Mouse (Mus musculus) CH12.LX (cell line): ENCODE measurements around the gene Cdc34. TPM values are rescaled to one million over a fixed set of nuclear protein-coding genes. Genes with fewer than 3 reads are reported as not detected.

Experiments used
- DNase-seq: peaks from one replicate; pipeline ENCODE4 v3.0.0-alpha.2; 2013; ENCODE audit errors: extremely low read depth
- H3K27ac ChIP-seq: 2 replicates; pipeline ENCODE4 v1.5.1; 2012; ENCODE audit warnings: low read depth, mild to moderate bottlenecking, control low read depth, moderate library complexity; ENCODE audit not compliant: insufficient read depth
- H3K27me3 ChIP-seq: replicated peaks from 2 replicates; pipeline ENCODE3; 2012; ENCODE audit warnings: inconsistent platforms
- H3K36me3 ChIP-seq, 2 experiments: replicated peaks in 1 of 2; 2 replicates each; pipeline versions ENCODE3 to v1.6.1; 2012; ENCODE audit warnings: inconsistent platforms in 1 of 2, low read length in 1 of 2, mild to moderate bottlenecking in 1 of 2, mixed read lengths in 1 of 2, moderate library complexity in 1 of 2; ENCODE audit not compliant: control insufficient read depth in 1 of 2, insufficient read depth in 1 of 2
- H3K4me1 ChIP-seq, 2 experiments: 2 replicates each; pipeline ENCODE4 v1.6.1; 2012; ENCODE audit warnings: inconsistent platforms in 1 of 2, moderate library complexity in 1 of 2; ENCODE audit not compliant: insufficient read depth in 2 of 2, control insufficient read depth in 1 of 2
- H3K4me2 ChIP-seq: 2 replicates; pipeline ENCODE4 v1.6.1; 2012; ENCODE audit warnings: low read depth, mild to moderate bottlenecking, control low read depth; ENCODE audit not compliant: poor library complexity, insufficient read depth, severe bottlenecking
- H3K4me3 ChIP-seq, 3 experiments: fragments of 150-350 bp in 1 of 3; sonication (generic) in 1 of 3; replicated peaks in 1 of 3; 2 replicates each; pipeline versions ENCODE3 to v1.5.1; 2011 to 2012; ENCODE audit warnings: low read depth in 2 of 3, low read length in 2 of 3, mild to moderate bottlenecking in 2 of 3, moderate library complexity in 2 of 3, control low read depth in 1 of 3, improper control_type of control experiment in 1 of 3, inconsistent platforms in 1 of 3, mixed read lengths in 1 of 3; ENCODE audit not compliant: poor library complexity in 1 of 3
- H3K79me2 ChIP-seq: replicated peaks from 2 replicates; pipeline ENCODE4 v1.6.1; 2012; ENCODE audit warnings: mild to moderate bottlenecking, moderate library complexity; ENCODE audit not compliant: control insufficient read depth, poor library complexity, insufficient read depth, severe bottlenecking; ENCODE audit errors: extremely low read depth
- H3K9ac ChIP-seq: 2 replicates; pipeline ENCODE4 v1.6.1; 2012; ENCODE audit warnings: low read depth, mild to moderate bottlenecking, control low read depth, moderate library complexity; ENCODE audit not compliant: insufficient read depth
- H3K9me3 ChIP-seq: replicated peaks from 2 replicates; pipeline ENCODE3; 2012; ENCODE audit warnings: low read length, inconsistent platforms, mixed read lengths
- BHLHE40 ChIP-seq: IDR thresholded peaks from 2 replicates; pipeline ENCODE4 v1.6.1; 2011; ENCODE audit warnings: mild to moderate bottlenecking, low read depth, low read length, improper control_type of control experiment
- CTCF ChIP-seq, 2 experiments: IDR thresholded peaks in 1 of 2; conservative IDR thresholded peaks in 1 of 2; 2 replicates each; pipeline ENCODE4 v1.5.1; 2011 to 2012; ENCODE audit warnings: low read depth in 2 of 2, low read length in 2 of 2, improper control_type of control experiment in 1 of 2, inconsistent platforms in 1 of 2, mild to moderate bottlenecking in 1 of 2, moderate library complexity in 1 of 2
- E2F4 ChIP-seq: IDR thresholded peaks from 2 replicates; pipeline ENCODE4 v1.6.1; 2011; ENCODE audit warnings: low read depth, low read length, improper control_type of control experiment; ENCODE audit not compliant: insufficient replicate concordance
- HCFC1 ChIP-seq: IDR thresholded peaks from 2 replicates; pipeline ENCODE4 v1.6.1; 2012; ENCODE audit warnings: low read depth, mild to moderate bottlenecking, inconsistent platforms, low read length, improper control_type of control experiment
- JUND ChIP-seq: conservative IDR thresholded peaks from 2 replicates; pipeline ENCODE4 v1.6.1; 2011; ENCODE audit warnings: low read depth, low read length, improper control_type of control experiment
- MXI1 ChIP-seq: IDR thresholded peaks from 2 replicates; pipeline ENCODE4 v1.6.1; 2011; ENCODE audit warnings: mild to moderate bottlenecking, low read depth, low read length, improper control_type of control experiment
- PAX5 ChIP-seq: IDR thresholded peaks from 2 replicates; pipeline ENCODE4 v1.6.1; 2012; ENCODE audit warnings: low read length, inconsistent platforms, mixed read lengths
- RAD21 ChIP-seq: IDR thresholded peaks from 2 replicates; pipeline ENCODE4 v1.6.1; 2011; ENCODE audit warnings: low read depth, mild to moderate bottlenecking, low read length, improper control_type of control experiment, moderate library complexity
- RCOR1 ChIP-seq: conservative IDR thresholded peaks from 2 replicates; pipeline ENCODE4 v1.6.1; 2012; ENCODE audit warnings: low read depth, mild to moderate bottlenecking, inconsistent platforms, low read length, improper control_type of control experiment
- SMC3 ChIP-seq: IDR thresholded peaks from 2 replicates; pipeline ENCODE4 v1.6.1; 2011; ENCODE audit warnings: low read depth, low read length, improper control_type of control experiment
- TBP ChIP-seq: conservative IDR thresholded peaks from 2 replicates; pipeline ENCODE4 v1.6.1; 2011; ENCODE audit warnings: low read depth, low read length, improper control_type of control experiment
- UBTF ChIP-seq: IDR thresholded peaks from 2 replicates; pipeline ENCODE4 v1.6.1; 2012; ENCODE audit warnings: low read depth, mild to moderate bottlenecking, inconsistent platforms, low read length, improper control_type of control experiment, moderate library complexity
- USF2 ChIP-seq: conservative IDR thresholded peaks from 2 replicates; pipeline ENCODE4 v1.6.1; 2011; ENCODE audit warnings: low read depth, low read length, improper control_type of control experiment
- ZC3H11A ChIP-seq: IDR thresholded peaks from 2 replicates; pipeline ENCODE4 v1.6.1; 2012; ENCODE audit warnings: low read depth, mild to moderate bottlenecking, inconsistent platforms, low read length, improper control_type of control experiment
- ZMIZ1 ChIP-seq: IDR thresholded peaks from 2 replicates; pipeline ENCODE4 v1.6.1; 2012; ENCODE audit warnings: low read depth, mild to moderate bottlenecking, inconsistent platforms, low read length, improper control_type of control experiment
- dilution Hi-C: fragments of 300-500 bp; cut with MboI; formaldehyde crosslinking; loops from 2 replicates; pipeline ENCODE4 v1.14.3; 2020; ENCODE audit warnings: low sequenced_read_pairs; ENCODE audit not compliant: extremely low pct_unique_long_range_greater_than_20kb, extremely low pct_ligation_motif_present
- in situ Hi-C: fragments of 300-500 bp; cut with MboI; formaldehyde crosslinking; loops from 3 replicates; pipeline ENCODE4 v1.14.3; 2019; ENCODE audit warnings: low sequenced_read_pairs, low pct_ligation_motif_present, low pct_unique_long_range_greater_than_20kb, mixed read lengths
- polyA plus RNA-seq: library from polyadenylated mRNA; unstranded; fragments of >175 nt; gene quantifications from 2 replicates; pipeline ENCODE4 v1.2.1, GENCODE M21; 2012; ENCODE audit warnings: low read depth; ENCODE audit not compliant: insufficient read length
- total RNA-seq, 2 experiments: library from RNA; depleted of rRNA; stranded (reverse); fragments of 300-350 nt in 1 of 2; fragments of >200 nt in 1 of 2; gene quantifications; 2 replicates each; pipeline ENCODE4 v1.2.3; 2012 to 2014

Gene Cdc34
- total and polyA plus RNA-seq, 3 experiments: 314 to 335 (median 331) TPM

DNA sequence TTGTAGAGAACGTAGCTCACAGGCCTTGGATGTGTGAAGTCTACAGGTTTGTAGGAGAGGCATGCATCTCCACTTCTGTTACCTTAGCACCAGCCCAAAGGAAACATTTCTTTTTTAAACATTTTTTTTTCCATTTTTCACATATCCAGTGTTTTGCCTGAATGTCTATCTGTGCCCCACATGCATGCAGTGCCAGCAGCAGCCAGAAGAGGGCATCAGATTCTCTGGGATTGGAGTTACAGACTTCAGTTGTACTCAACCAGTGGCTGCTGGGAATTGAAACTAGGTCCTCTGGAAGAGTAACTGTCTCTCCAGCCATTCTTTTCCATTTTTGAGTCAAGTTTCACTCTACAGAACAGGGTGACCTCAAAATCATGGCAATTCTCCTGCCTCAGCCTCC is 50.5 kb downstream of the Cdc34 start:
- no peak for TF ChIP-seq TBP
- no peak for TF ChIP-seq MXI1
- TF ChIP-seq CTCF (conservative IDR thresholded peaks at IDR 0.05 in 1 of 2, IDR thresholded peaks at IDR 0.05 in 1 of 2; ENCODE audit: low read depth in 2 of 2, low read length in 2 of 2): peak; percentile 59 to 67
- peak; percentile 39 for TF ChIP-seq RAD21
- TF ChIP-seq PAX5: no peak
- no peak for TF ChIP-seq JUND
- no peak for TF ChIP-seq E2F4
- TF ChIP-seq SMC3: peak; percentile 52
- no peak for TF ChIP-seq UBTF
- Histone ChIP-seq H3K27me3 (no peaks in the 10 kb centered on the region), H3K4me1 (peaks cover 0 to 4% of the 10 kb centered on the region in 2 experiments; a peak in 1 of 4 replicates), H3K4me2 (no peak overlapping the region), H3K79me2 (no peaks in the 10 kb centered on the region), H3K27ac (no peak overlapping the region), H3K36me3 (peaks cover 43 to 55% of the 10 kb centered on the region in 2 experiments), H3K9me3 (peaks cover 33% of the 10 kb centered on the region), H3K4me3 (no peak overlapping the region), H3K9ac (no peak overlapping the region)
- dilution Hi-C loops: no loop called here
- no peak for DNase-seq
- in situ Hi-C loops: loop anchor here (5.0 kb wide), 1 partner anchor 40 kb away; no protein-coding TSS in a partner anchor

GRCm38 (mm10) chr10:79733847-79734246 is 51.9 kb downstream of the Cdc34 start:
- Histone ChIP-seq H3K9ac (no peak overlapping the region), H3K79me2 (no peaks in the 10 kb centered on the region), H3K9me3 (peaks cover 35% of the 10 kb centered on the region), H3K4me3 (no peak overlapping the region), H3K27ac (no peak overlapping the region), H3K4me2 (no peak overlapping the region), H3K4me1 (peaks cover 0 to 1% of the 10 kb centered on the region in 2 experiments; a peak in 1 of 4 replicates), H3K27me3 (no peaks in the 10 kb centered on the region), H3K36me3 (peaks cover 57 to 68% of the 10 kb centered on the region in 2 experiments)
- TF ChIP-seq TBP (no peak), BHLHE40 (no peak), ZMIZ1 (no peak), USF2 (no peak), ZC3H11A (no peak), JUND (no peak), RCOR1 (no peak), RAD21 (no peak), HCFC1 (no peak)
- dilution Hi-C loops: no loop called here
- in situ Hi-C loops: loop anchor here (5.0 kb wide), 1 partner anchor 42 kb away; no protein-coding TSS in a partner anchor
- no peak for DNase-seq
